Mouse (Mus musculus) MEL (cell line): ENCODE measurements around the gene Slc8a1.

Source experiments
- CTCF ChIP-seq, 3 experiments: IDR thresholded peaks in 2 of 3; conservative IDR thresholded peaks in 1 of 3; 2 replicates each; pipeline ENCODE4 v1.5.1; 2011 to 2012; ENCODE audit warnings: low read length in 3 of 3, low read depth in 2 of 3, mild to moderate bottlenecking in 2 of 3, improper control_type of control experiment in 1 of 3, inconsistent platforms in 1 of 3, mixed read lengths in 1 of 3, moderate library complexity in 1 of 3; ENCODE audit not compliant: control insufficient read depth in 1 of 3, insufficient read depth in 1 of 3, poor library complexity in 1 of 3, severe bottlenecking in 1 of 3
- POLR2A ChIP-seq, 2 experiments: IDR thresholded peaks; 2 replicates each; pipeline ENCODE4 v1.6.1; 2011 to 2012; ENCODE audit warnings: low read length in 2 of 2, mild to moderate bottlenecking in 2 of 2, control low read depth in 1 of 2, improper control_type of control experiment in 1 of 2, low read depth in 1 of 2, moderate library complexity in 1 of 2; ENCODE audit not compliant: control insufficient read depth in 1 of 2, insufficient read depth in 1 of 2, poor library complexity in 1 of 2
- POLR2AphosphoS2 ChIP-seq: IDR thresholded peaks from 2 replicates; pipeline ENCODE4 v1.6.1; 2011; ENCODE audit warnings: low read length, improper control_type of control experiment

- TF ChIP-seq POLR2A (IDR thresholded peaks at IDR 0.05; ENCODE audit: control insufficient read depth in 1 of 2, insufficient read depth in 1 of 2, low read depth in 1 of 2, low read length in 2 of 2, poor library complexity in 1 of 2) (no peak), POLR2AphosphoS2 (no peak), CTCF (IDR thresholded peaks at IDR 0.05 in 2 of 3, conservative IDR thresholded peaks at IDR 0.05 in 1 of 3; ENCODE audit: control insufficient read depth in 1 of 3, insufficient read depth in 1 of 3, low read depth in 2 of 3, low read length in 3 of 3, poor library complexity in 1 of 3, severe bottlenecking in 1 of 3) (no peak)
Measured at GRCm38 (mm10) chr17:81394124-81394523, 344.1 kb downstream of the Slc8a1 start.
